Mouse (Mus musculus) kidney, postnatal 0 days (tissue): ENCODE measurements at regions not wholly inside any gene's neighbourhood (a gene's known extent, or its start where the extent isn't known, plus 50 kb on each side); places are given as distances from the start of the nearest gene placed in this dataset.

Experiments used
- ATAC-seq: fragments of 200-750 bp; cut with Nextera tagmentation; replicated peaks from 2 replicates; pipeline ENCODE4 v1.8.0; 2017; ENCODE audit warnings: low read depth, moderate number of reproducible peaks, moderate TSS enrichment, moderate library complexity; ENCODE audit not compliant: low FRiP score
- DNase-seq: peaks from one replicate; pipeline ENCODE4 v3.0.0-alpha.2; 2016; ENCODE audit warnings: low spot score
- H3K27ac ChIP-seq: fragments of 300-500 bp; sonication (generic); 2 replicates; pipeline ENCODE4 v1.5.1; 2014; ENCODE audit warnings: mild to moderate bottlenecking
- H3K27me3 ChIP-seq: fragments of 300-500 bp; sonication (generic); 2 replicates; pipeline ENCODE4 v1.6.1; 2014; ENCODE audit warnings: low read length, mixed read lengths; ENCODE audit not compliant: insufficient read depth
- H3K36me3 ChIP-seq: fragments of 300-500 bp; sonication (generic); 2 replicates; pipeline ENCODE4 v1.6.1; 2014; ENCODE audit warnings: low read length, mixed read lengths; ENCODE audit not compliant: insufficient read depth
- H3K4me1 ChIP-seq: fragments of 300-500 bp; sonication (generic); replicated peaks from 2 replicates; pipeline ENCODE4 v1.6.1; 2014; ENCODE audit warnings: antibody characterized with exemption, low read length, mixed read lengths; ENCODE audit not compliant: insufficient read depth
- H3K4me2 ChIP-seq: fragments of 300-500 bp; sonication (generic); 2 replicates; pipeline ENCODE4 v1.6.1; 2014; ENCODE audit warnings: mild to moderate bottlenecking, low read length, moderate library complexity, mixed read lengths
- H3K4me3 ChIP-seq: fragments of 300-500 bp; sonication (generic); replicated peaks from 2 replicates; pipeline ENCODE4 v1.5.1; 2014; ENCODE audit warnings: low read depth, low read length
- H3K9ac ChIP-seq: fragments of 300-500 bp; sonication (generic); 2 replicates; pipeline ENCODE4 v1.6.1; 2014; ENCODE audit warnings: low read depth, low read length
- H3K9me3 ChIP-seq: fragments of 300-500 bp; sonication (generic); replicated peaks from 2 replicates; pipeline ENCODE4 v1.6.1; 2016; ENCODE audit warnings: low read length, inconsistent platforms, mixed read lengths
- CTCF ChIP-seq: IDR thresholded peaks from 2 replicates; pipeline ENCODE4 v1.5.1; 2016; ENCODE audit warnings: antibody characterized with exemption, low read depth, mild to moderate bottlenecking, moderate library complexity
- WGBS: fragments of 180-500 bp; shearing (Covaris S2); extraction: QIAGEN DNeasy Blood & Tissue Kit; methylation state at CpG from one replicate; pipeline ENCODE4 v1.1.7; 2014; 5-methylcytosine and 5-hydroxymethylcytosine counted together

GRCm38 (mm10) chr16:39801063-39801462 is 183.1 kb upstream of the Lsamp start:
- no peak for ATAC-seq
- no peaks in the 10 kb centered on the region for H3K4me1 ChIP-seq
- H3K9me3 ChIP-seq: no peaks in the 10 kb centered on the region
- H3K27me3 ChIP-seq: no peaks in the 10 kb centered on the region
- WGBS: 64% methylated on average over 3 of the region's 3 CpGs
- H3K4me3 ChIP-seq: no peak overlapping the region
- no peaks in the 10 kb centered on the region for H3K36me3 ChIP-seq
- no peak overlapping the region for H3K4me2 ChIP-seq
- H3K9ac ChIP-seq: no peak overlapping the region
- no peak for DNase-seq
- TF ChIP-seq CTCF: no peak
- H3K27ac ChIP-seq: no peak overlapping the region

DNA sequence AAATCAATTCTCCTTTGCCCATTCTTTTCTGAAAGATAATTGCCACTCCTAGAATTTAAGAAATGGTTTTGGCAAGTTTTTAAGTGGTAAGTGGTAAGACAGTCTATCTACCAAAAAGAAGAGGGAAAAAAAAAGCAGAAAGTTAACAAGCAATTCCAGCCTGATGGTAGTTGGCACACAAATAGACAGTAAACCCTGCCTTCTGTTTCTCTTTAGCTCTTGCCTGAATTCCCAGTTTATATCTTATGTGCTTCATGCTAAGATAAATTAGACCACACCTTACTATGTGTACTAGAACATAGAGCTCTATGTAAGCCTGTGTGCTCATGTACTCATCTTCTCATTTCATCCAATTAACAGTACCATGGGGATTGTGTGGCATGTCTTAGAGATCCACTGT is 164.0 kb upstream of the Lsamp start:
- H3K27ac ChIP-seq: no peak overlapping the region
- H3K9ac ChIP-seq: no peak overlapping the region
- H3K9me3 ChIP-seq: no peaks in the 10 kb centered on the region
- no peaks in the 10 kb centered on the region for H3K36me3 ChIP-seq
- ATAC-seq: no peak
- no peak for TF ChIP-seq CTCF
- DNase-seq: no peak
- H3K4me2 ChIP-seq: no peak overlapping the region
- H3K27me3 ChIP-seq: no peaks in the 10 kb centered on the region
- H3K4me1 ChIP-seq: no peaks in the 10 kb centered on the region
- H3K4me3 ChIP-seq: no peak overlapping the region

- WGBS: 49% methylated on average over 3 of the region's 3 CpGs
- no peak for TF ChIP-seq CTCF
- Histone ChIP-seq H3K4me2 (no peak overlapping the region), H3K27ac (no peak overlapping the region), H3K36me3 (no peaks in the 10 kb centered on the region), H3K27me3 (no peaks in the 10 kb centered on the region), H3K4me3 (no peak overlapping the region), H3K9ac (no peak overlapping the region), H3K9me3 (no peaks in the 10 kb centered on the region), H3K4me1 (no peaks in the 10 kb centered on the region)
- DNase-seq (no peak), ATAC-seq (no peak)
Observed at GRCm38 (mm10) chr16:39834241-39834640, 149.9 kb upstream of the Lsamp start.

GRCm38 (mm10) chr16:39881525-39881924 is 102.6 kb upstream of the Lsamp start:
- Histone ChIP-seq H3K27me3 (no peaks in the 10 kb centered on the region), H3K36me3 (no peaks in the 10 kb centered on the region), H3K4me3 (no peak overlapping the region), H3K4me2 (no peak overlapping the region), H3K9ac (no peak overlapping the region), H3K4me1 (no peaks in the 10 kb centered on the region), H3K9me3 (no peaks in the 10 kb centered on the region), H3K27ac (no peak overlapping the region)
- TF ChIP-seq CTCF: no peak
- 79% methylated on average over 5 of the region's 5 CpGs for WGBS
- ATAC-seq (no peak), DNase-seq (no peak)

DNA sequence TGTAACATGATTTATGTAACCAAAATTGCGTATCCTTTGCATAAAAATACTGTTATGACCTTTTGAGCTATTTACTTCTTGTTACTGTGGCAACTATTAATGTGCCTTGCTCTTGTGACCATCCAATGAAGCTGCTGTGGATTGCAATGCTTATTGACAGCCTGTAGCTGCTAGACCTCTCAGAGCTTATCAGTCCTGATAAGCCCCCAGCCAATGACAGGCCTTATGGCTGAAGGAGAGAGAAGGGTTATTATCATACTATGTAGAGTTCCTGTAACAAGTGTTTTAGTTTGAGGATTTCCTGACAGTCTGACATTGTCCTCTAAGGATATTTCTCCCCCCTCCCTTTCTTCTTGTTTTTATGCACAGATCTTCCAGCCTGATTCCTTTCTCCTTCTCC is 96.2 kb upstream of the Lsamp start:
- H3K27me3 ChIP-seq: no peaks in the 10 kb centered on the region
- H3K9me3 ChIP-seq: no peaks in the 10 kb centered on the region
- DNase-seq: no peak
- 70% methylated on average over 1 of the region's 1 CpGs for WGBS
- no peaks in the 10 kb centered on the region for H3K4me1 ChIP-seq
- H3K27ac ChIP-seq: no peak overlapping the region
- H3K4me3 ChIP-seq: no peak overlapping the region
- no peak for TF ChIP-seq CTCF
- H3K4me2 ChIP-seq: no peak overlapping the region
- no peak for ATAC-seq
- no peaks in the 10 kb centered on the region for H3K36me3 ChIP-seq
- H3K9ac ChIP-seq: no peak overlapping the region
